Mouse (Mus musculus) lung, postnatal 10 days (tissue): ENCODE data around the gene Cenph.
A peak's percentile ranks its signal among the peaks of the same experiment; 100 is the strongest.
"Not testable (repeated sequence)": the region's sequence is repeated elsewhere in the genome, so short reads cannot be mapped to it uniquely, and the experiment has no call there.

Experiments used
- DNase-seq: peaks from one replicate; pipeline ENCODE4 v3.0.0; 2021

The Cenph gene

DNA sequence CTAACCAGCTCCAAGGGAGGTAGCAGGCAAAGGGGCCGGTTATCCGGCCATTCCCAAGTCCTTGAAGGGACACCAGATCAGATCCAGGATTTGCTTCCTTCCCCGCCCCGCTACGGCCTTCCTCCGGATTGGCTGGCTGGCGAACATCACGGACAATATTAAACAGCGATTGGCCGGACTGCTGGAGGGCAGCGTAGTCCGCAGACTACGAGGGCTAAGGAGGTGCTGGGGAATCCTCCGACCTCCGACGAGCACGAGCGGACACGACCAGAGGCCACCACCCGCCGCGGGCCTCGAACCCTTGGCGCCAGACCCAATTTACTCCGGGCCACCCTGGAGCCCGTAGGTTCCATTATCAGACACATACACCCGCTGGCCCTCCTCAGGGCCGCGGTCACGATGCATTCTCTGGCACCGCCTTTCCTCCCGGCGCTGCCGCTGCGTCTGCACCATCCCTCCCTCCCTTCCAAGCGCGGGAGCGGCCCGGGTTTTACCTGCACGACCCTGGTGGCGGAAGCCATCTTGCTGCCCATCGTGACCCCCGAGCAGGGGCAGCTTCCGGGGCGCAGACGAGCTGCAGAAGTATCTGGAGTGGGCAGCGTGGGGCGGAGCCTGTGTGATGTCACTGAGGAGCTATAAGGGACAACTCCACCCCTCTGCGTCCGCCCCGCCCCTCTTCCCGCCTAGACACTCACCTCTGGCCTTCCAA, 31.5 kb downstream of the Cenph start, which contains the start of gene Mrps36:
Gene Mrps36, minus strand, starts transcription at position 624 of the 709 bp plus-strand sequence.
- peak; percentile 96 for DNase-seq

DNA sequence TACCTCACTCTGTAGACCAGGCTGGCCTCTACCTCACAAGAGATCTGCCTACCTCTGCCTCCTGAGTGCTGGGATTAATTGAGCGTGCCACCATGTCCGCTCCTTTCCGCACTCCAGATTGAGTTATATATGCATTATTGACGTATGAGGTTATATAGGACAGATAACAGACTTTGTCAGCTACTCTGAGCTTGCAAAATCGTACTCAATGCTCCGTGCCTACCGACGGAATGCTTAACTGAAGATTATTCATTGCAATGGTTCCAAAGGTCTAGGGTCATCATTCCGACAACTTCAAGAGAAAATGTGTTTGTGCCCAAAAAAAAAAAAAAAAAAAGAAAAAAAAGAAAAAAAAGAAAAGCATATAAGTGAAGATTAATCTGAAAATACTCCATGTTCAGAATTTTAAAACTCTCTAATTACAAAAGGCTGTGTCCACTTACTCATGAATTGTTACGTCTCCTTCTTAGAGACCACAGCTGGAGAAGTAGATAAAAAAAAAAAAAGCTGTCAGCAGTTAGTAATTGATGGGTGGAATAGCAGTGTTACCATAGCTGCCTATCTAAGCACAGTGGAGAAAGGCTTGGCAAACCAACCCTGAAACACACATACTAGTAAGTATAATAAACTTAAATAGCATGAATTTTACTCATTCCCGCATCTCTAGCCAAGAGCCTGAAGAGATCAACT, 32.2 kb downstream of the Cenph start:
- no peak for DNase-seq

DNA sequence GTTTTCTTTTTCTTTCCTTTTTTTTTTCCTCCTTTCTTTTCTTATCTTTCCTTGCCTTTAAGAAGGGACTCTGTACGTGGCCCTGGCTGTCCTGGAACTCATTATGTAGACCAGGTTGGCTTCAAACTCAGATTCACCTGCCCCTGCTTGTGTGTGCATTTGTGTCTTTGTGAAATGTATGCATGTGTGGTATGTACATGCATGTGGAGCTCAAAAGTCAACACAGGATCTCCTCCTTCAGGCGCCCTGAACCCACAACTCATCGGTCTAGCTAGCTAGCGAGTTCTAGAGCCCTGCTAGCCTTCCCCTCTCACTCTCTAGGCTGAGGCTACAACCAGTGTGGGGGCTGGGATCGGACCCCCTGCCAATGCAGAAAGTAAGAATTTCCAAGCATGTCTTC, 32.9 kb downstream of the Cenph start:
- no peak for DNase-seq

DNA sequence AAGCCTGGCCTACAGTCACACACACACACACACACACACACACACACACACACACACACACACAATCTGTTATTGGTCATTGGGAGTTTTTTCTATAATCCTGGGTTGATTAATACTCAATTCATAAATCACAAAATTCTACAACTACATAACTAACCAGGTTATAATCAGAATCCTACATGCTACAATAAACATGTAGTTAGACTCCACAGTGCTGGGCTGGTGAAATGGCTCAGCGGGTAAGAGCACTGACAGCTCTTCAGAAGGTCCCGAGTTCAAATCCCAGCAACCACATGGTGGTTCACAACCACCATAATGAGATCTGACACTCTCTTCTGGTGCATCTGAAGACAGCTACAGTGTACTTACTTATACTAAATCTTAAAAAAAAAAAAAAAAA, 42.9 kb downstream of the Cenph start:
- no peak for DNase-seq

DNA sequence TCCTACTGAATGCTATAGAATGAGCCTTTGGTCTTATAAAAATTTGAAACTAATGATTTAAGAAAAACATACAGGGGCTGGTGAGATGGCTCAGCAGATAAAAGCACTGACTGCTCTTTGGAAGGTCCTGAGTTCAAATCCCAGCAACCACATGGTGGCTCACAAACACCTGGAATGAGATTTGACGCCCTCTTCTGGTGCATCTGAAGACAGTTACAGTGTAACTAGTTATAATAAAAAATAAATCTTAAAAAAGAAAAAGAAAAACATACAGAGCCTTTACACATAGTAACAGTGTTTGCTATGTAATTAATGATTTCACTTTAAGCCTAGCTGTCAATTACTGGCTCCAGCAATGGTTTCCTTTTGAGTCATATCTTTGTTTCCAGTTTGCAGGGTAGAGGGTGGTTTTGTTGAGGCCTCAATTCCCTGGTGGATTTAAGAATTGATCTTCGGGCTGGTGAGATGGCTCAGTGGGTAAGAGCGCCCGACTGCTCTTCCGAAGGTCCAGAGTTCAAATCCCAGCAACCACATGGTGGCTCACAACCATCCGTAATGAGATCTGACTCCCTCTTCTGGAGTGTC, 44.1 kb downstream of the Cenph start:
- DNase-seq = not testable (repeated sequence)

DNA sequence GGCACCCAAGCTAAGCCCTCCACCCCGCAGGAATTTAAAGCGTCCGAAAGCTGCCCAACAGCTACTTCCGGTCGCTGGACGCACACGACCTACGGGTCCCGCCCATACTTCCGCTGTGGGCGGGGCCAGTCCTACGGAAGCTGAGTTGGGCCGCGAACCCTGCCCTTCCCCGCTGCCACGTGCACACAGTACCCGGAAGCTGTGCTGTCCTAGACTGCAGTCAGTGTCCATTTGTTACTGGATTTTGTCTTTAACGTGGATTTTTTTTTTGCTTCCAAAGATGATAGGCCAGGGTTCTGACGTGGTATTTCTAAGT, 44.9 kb downstream of the Cenph start, which contains the start of gene Cdk7:
Gene Cdk7, minus strand, starts transcription at position 79 of the 316 bp plus-strand sequence.
- peak; percentile 95 for DNase-seq

DNA sequence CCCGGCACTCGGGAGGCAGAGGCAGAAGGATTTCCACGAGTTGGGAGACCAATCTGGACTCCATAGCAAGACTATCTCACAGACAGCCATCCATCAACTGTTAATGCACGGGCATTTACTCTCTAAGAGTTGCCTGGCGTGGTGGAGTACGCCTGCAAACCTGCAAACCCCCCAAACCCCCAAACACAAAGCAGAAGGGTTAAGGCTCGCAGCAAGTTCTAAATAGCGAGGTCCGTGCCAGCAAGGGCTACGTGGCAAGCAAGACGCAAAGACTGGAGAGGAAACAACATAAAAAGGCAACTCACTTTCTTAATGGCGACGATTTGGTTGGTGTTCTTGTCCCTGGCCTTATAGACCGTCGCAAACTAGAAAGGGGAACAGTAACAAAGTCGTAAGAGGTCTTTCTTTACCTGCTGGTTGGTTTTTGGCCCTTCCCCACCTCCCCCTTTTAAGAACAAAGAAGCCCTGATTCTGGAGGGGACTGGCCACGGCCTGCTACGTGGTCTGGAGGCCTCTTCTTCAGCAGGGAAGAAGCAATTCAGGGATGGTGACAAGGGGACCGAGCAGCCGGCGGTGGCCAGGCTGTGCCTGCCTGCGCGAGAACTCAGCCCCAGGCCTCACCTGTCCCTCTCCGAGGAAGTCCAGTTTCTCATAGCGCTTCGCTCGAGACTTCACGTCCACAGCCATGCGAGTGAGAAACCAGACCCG, 45.4 kb downstream of the Cenph start:
- peak; percentile 28 for DNase-seq

DNA sequence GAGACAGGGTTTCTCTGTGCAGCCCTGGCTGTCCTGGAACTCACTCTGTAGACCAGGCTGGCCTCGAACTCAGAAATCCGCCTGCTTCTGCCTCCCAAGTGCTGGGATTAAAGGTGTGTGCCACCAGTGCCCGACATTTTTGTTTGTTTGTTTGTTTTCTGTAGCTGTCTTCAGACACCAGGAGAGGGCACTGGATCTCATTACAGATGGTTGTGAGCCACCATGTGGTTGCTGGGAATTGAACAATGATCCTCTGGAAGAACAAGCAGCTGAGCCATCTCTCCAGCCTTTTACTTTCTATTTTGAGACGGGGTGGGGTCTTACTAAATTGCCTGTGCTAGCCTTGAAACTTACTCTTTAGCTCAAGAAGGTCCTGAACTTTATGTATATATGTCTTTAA, 47.2 kb downstream of the Cenph start:
- DNase-seq = not testable (repeated sequence)

DNA sequence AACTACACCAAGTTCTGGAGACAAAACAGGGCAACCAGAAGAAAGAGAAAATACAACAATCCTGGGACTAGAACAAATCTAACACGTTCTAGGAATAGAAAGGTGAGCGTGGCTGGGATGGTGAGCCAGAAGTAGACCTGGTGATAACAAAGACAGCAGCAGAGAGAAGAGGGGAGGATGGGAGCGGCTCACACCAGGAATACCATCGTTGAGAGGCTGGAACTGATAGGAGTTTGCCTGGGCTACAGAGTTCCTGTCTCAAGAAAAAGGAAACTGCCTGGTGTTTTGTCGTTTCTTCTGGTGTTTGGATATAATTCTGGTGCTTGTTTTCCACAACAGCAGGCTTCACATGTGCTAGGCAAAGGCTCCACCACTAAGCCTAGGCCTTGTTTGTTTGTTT, 47.6 kb downstream of the Cenph start:
- no peak for DNase-seq

DNA sequence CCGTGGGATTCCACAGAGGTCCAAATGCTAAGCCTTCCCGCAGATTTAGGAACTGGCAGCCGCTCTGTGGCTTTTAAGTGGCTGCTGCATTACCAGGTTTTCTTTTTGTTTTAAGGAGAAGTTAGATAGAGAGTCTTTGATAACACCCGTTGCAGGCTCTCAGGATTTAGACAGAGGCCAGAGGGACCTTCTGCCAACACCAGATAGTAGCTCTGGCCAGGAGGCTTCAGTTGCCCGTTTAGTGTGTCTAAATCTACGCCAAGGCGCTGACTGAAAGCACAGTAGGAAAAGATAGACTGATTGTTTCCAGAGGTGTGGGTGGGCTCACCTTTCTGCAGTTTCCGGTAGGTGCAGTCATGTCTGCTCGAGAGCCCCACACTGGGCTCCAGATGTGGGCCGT, 50.5 kb downstream of the Cenph start:
- no peak for DNase-seq

DNA sequence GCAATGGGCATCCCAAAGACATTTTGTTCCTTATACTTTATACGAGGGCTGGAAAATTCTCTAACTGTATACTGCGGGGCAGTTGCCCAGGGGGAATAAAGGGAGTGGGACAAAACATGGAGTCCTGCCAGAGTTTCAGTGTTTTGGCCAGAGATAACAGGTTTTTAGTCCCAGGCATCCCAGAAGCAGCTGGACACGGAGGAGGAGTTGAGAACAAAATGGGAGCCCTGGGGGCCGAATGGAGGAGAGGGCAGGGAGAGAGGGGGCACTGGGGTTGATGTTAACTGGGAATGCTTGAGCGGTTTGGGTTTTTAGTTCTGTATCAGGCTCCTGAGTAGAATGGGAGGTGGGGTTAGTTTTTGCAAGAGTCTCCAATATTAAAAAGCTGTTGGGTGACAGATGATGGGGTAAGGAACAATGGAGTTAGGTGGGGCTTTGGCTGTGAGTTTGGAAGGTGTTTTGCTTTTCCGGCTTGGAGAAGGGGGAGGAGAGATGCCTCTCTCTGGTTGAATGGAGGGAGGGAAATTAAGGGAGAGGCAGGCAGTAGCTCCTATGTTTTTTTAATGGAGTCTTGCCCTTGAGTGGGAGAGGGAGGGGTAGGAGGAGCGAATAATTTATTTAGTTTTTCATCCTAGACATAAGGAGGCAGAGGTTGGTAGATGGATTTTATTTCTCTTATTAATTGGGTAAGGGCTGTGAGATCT, 51.5 kb downstream of the Cenph start:
- DNase-seq = peak; percentile 21

DNA sequence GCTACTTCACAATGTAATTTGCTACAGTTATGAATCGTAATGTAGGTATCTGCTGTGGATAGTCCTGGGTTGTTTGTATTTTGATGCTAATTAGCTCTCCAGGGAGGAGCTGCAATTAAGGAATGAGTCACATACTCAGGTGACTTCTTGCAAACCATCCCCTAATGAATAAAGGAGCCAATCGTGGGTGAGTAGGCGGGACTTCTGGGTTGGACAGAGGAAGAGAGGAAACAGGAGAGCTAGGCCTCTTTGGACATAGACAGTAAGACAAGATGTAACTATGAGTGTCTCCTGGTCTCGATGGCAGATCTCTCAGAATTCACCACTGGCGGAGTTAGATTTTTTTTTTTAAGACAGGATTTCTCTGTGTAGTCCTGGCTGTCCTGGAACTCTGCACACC, 54.0 kb downstream of the Cenph start:
- DNase-seq = no peak

DNA sequence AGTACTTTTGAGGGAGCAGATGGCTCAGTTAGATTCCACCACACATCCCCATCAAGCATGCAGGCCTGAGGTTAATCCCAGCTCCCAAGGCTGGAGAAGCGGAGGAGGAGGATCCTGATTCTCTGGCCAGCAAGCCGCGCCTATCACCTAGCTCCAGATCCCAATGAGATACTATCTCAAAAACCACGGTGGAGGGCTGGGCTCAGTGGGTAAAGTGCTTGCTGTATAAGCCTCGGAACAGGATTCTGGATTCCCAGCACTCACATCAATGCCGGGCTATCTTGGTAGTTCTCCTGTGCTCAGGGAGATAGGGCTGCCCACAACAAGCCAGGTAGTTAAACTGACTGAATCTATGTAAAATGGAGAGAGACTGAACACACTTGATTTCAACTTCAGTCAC, 60.2 kb downstream of the Cenph start:
- DNase-seq = no peak
